Mouse (Mus musculus) right cerebral cortex, postnatal 4 days (tissue): ENCODE measurements at regions not wholly inside any gene's neighbourhood (a gene's known extent, or its start where the extent isn't known, plus 50 kb on each side); places are given as distances from the start of the nearest gene placed in this dataset.

Source experiments
- DNase-seq: peaks from one replicate; pipeline ENCODE4 v3.0.0-alpha.2; 2022

GRCm38 (mm10) chr6:31201375-31201972 lies 197.1 kb upstream of the Mkln1 start:
- DNase-seq = no peak

- no peak for DNase-seq
Observed at GRCm38 (mm10) chr6:31202594-31202993, 195.9 kb upstream of the Mkln1 start.

GRCm38 (mm10) chr6:31204434-31204833 lies 194.1 kb upstream of the Mkln1 start:
- no peak for DNase-seq

- DNase-seq = no peak
Observed at GRCm38 (mm10) chr6:31204839-31205238, 193.7 kb upstream of the Mkln1 start.

GRCm38 (mm10) chr6:31206106-31206505 lies 192.4 kb upstream of the Mkln1 start:
- DNase-seq = no peak

- DNase-seq = no peak
Observed at GRCm38 (mm10) chr6:31207231-31207630, 191.3 kb upstream of the Mkln1 start.

GRCm38 (mm10) chr6:31208224-31208623 lies 190.3 kb upstream of the Mkln1 start:
- no peak for DNase-seq

GRCm38 (mm10) chr6:31209411-31210139 lies 189.0 kb upstream of the Mkln1 start:
- no peak for DNase-seq

GRCm38 (mm10) chr6:31210209-31210714 lies 188.3 kb upstream of the Mkln1 start:
- no peak for DNase-seq

- DNase-seq = no peak
Observed at GRCm38 (mm10) chr6:31211091-31211490, 187.4 kb upstream of the Mkln1 start.

GRCm38 (mm10) chr6:31211616-31212015 lies 186.9 kb upstream of the Mkln1 start:
- DNase-seq = no peak

- no peak for DNase-seq
Observed at GRCm38 (mm10) chr6:31212080-31212479, 186.5 kb upstream of the Mkln1 start.

GRCm38 (mm10) chr6:31212694-31213093 lies 185.8 kb upstream of the Mkln1 start:
- DNase-seq = no peak

- no peak for DNase-seq
Observed at GRCm38 (mm10) chr6:31213161-31213560, 185.4 kb upstream of the Mkln1 start.

- no peak for DNase-seq
Observed at GRCm38 (mm10) chr6:31215661-31216060, 182.9 kb upstream of the Mkln1 start.

GRCm38 (mm10) chr6:31216206-31217059 lies 182.1 kb upstream of the Mkln1 start:
- peak; percentile 72 for DNase-seq

GRCm38 (mm10) chr6:31217060-31217541 lies 181.4 kb upstream of the Mkln1 start:
- DNase-seq = peak; percentile 27

GRCm38 (mm10) chr6:31217641-31218138 lies 180.8 kb upstream of the Mkln1 start:
- DNase-seq = peak; percentile 44

GRCm38 (mm10) chr6:31218139-31218750 lies 180.3 kb upstream of the Mkln1 start:
- peak; percentile 36 for DNase-seq

GRCm38 (mm10) chr6:31218880-31219279 lies 179.7 kb upstream of the Mkln1 start:
- DNase-seq = no peak

GRCm38 (mm10) chr6:31219736-31220135 lies 178.8 kb upstream of the Mkln1 start:
- no peak for DNase-seq

- DNase-seq = peak; percentile 43
Observed at GRCm38 (mm10) chr6:31220184-31220931, 178.2 kb upstream of the Mkln1 start.
